ENCODE assay signal across 17 mouse cellular contexts in the genomic region with DNA sequence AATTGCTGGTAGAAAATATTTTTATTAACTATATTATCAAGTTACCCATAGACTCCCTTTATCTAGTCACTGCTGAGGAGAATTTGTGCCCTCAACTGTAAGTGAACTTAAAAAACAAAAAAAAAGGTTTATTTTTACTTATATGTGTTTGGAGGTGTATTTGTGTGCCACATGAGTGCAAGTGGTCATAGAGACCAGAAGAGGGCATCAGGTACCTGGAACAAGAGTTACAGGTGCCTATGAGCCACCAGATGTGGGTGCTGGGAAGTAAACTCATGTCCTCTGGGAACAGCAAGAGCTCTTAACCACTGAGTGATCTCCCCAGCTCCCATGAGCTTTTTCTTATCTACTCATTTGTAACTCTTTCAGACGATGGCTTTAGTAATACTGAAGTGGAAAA.
"Had no signal": no experiment of that assay in that cellular context is flagged by ENCODE, and none has a peak within 500 bp of the region (broad histone marks: within the 10 kb centered on the region; RNA-seq: fewer than 3 reads in every experiment).

No protein-coding gene starts in this region.

- H3K36me3 ChIP-seq: limb, embryonic 13.5 days; midbrain, embryonic 10.5 days; neural tube, embryonic 12.5 days had no signal

- DNase-seq: kidney, adult 9 months; kidney, postnatal 36 days; left cerebral cortex, postnatal 4 days; lung, adult 18-20 months; lung, postnatal 10 days; lung, postnatal 4 days; midbrain, embryonic 14.5 days; retina, postnatal 1 day; right cerebral cortex, postnatal 4 days; spleen, adult 18-20 months; thymus, postnatal 36 days had no signal

- H3K9ac ChIP-seq: limb, embryonic 13.5 days; liver, embryonic 14.5 days; neural tube, embryonic 12.5 days had no signal

- H3K9me3 ChIP-seq: limb, embryonic 13.5 days; midbrain, embryonic 10.5 days; neural tube, embryonic 12.5 days had no signal

- H3K4me2 ChIP-seq: limb, embryonic 13.5 days; neural tube, embryonic 12.5 days had no signal

- H3K27me3 ChIP-seq: limb, embryonic 13.5 days; neural tube, embryonic 12.5 days had no signal

- H3K27ac ChIP-seq: kidney, postnatal 0 days; limb, embryonic 13.5 days; liver, embryonic 14.5 days; midbrain, embryonic 10.5 days; neural tube, embryonic 12.5 days had no signal

- H3K4me1 ChIP-seq: midbrain, embryonic 10.5 days; neural tube, embryonic 12.5 days had no signal

- H3K4me3 ChIP-seq: limb, embryonic 13.5 days; midbrain, embryonic 10.5 days; myocyte; neural tube, embryonic 12.5 days had no signal
